Mouse (Mus musculus): Measurements from ENCODE around the gene Utf1.

GRCm38 (mm10) chr7:139967175-139967574 lies 23.6 kb downstream of the Utf1 start:
- TF ChIP-seq CTCF (IDR thresholded peaks at IDR 0.05; ENCODE audit: extremely low read depth, insufficient read depth, insufficient read length, insufficient replicate concordance) (no peak), POLR2A (IDR thresholded peaks at IDR 0.05; ENCODE audit: low read depth, low read length) (no peak)
